Mouse (Mus musculus): ENCODE measurements at regions not wholly inside any gene's neighbourhood (a gene's known extent, or its start where the extent isn't known, plus 50 kb on each side); places are given as distances from the start of the nearest gene placed in this dataset.
"Not testable (repeated sequence)": the region's sequence is repeated elsewhere in the genome, so short reads cannot be mapped to it uniquely, and the experiment has no call there.

GRCm38 (mm10) chrX:50600262-50600661 lies 172.0 kb upstream of the Olfr1324 start:
- DNase-seq = peak; percentile 95

- DNase-seq = peak; percentile 91
These were observed 171.5 kb upstream of the Olfr1324 start for GRCm38 (mm10) chrX:50599780-50600179.

- DNase-seq = not testable (repeated sequence)
These were observed 169.3 kb upstream of the Olfr1324 start for GRCm38 (mm10) chrX:50597626-50598025.

- DNase-seq = peak; percentile 87
These were observed 168.8 kb upstream of the Olfr1324 start for GRCm38 (mm10) chrX:50597105-50597504.

- not testable (repeated sequence) for DNase-seq
These were observed 166.7 kb upstream of the Olfr1324 start for GRCm38 (mm10) chrX:50594976-50595375.

GRCm38 (mm10) chrX:50591477-50591876 lies 163.2 kb upstream of the Olfr1324 start:
- peak; percentile 81 for DNase-seq

GRCm38 (mm10) chrX:50590673-50591341 lies 162.5 kb upstream of the Olfr1324 start:
- DNase-seq = peak; percentile 88

- DNase-seq = no peak
These were observed 160.6 kb upstream of the Olfr1324 start for GRCm38 (mm10) chrX:50588892-50589291.

GRCm38 (mm10) chrX:50583741-50584580 lies 155.7 kb upstream of the Olfr1324 start:
- DNase-seq = peak; percentile 83

GRCm38 (mm10) chrX:50580200-50580599 lies 151.9 kb upstream of the Olfr1324 start:
- peak; percentile 85 for DNase-seq

GRCm38 (mm10) chrX:50576824-50577223 lies 148.5 kb upstream of the Olfr1324 start:
- DNase-seq = peak; percentile 81

GRCm38 (mm10) chrX:50572191-50573095 lies 144.1 kb upstream of the Olfr1324 start:
- DNase-seq = peak; percentile 87

- peak; percentile 52 for DNase-seq
These were observed 140.8 kb upstream of the Olfr1324 start for GRCm38 (mm10) chrX:50569087-50569486.

- DNase-seq = peak; percentile 82
These were observed 138.0 kb upstream of the Olfr1324 start for GRCm38 (mm10) chrX:50566345-50566744.

GRCm38 (mm10) chrX:50565031-50565430 lies 136.7 kb upstream of the Olfr1324 start:
- DNase-seq = not testable (repeated sequence)

- peak; percentile 57 for DNase-seq
These were observed 132.6 kb upstream of the Olfr1324 start for GRCm38 (mm10) chrX:50560915-50561314.

GRCm38 (mm10) chrX:50550297-50550696 lies 122.0 kb upstream of the Olfr1324 start:
- peak; percentile 80 for DNase-seq

GRCm38 (mm10) chrX:50549713-50550112 lies 121.4 kb upstream of the Olfr1324 start:
- DNase-seq = peak; percentile 84

GRCm38 (mm10) chrX:50537785-50538159 lies 109.5 kb upstream of the Olfr1324 start:
- not testable (repeated sequence) for DNase-seq

- peak; percentile 63 for DNase-seq
These were observed 109.0 kb upstream of the Olfr1324 start for GRCm38 (mm10) chrX:50537122-50537784.

- no peak for DNase-seq
These were observed 75.7 kb upstream of the Olfr1324 start for GRCm38 (mm10) chrX:50504047-50504446.

- DNase-seq = peak; percentile 16
These were observed 72.9 kb upstream of the Olfr1324 start for GRCm38 (mm10) chrX:50501181-50501580.

Measured in cerebellum, adult 9-10 months (tissue).